ENCODE assay signal across 23 mouse cellular contexts in genomic region chr19:18879264-18879663, GRCm38 (mm10).
DNase-seq lines count a peak whose midpoint lies in the region; ATAC-seq lines count a peak whose summit lies in the region.
"Had no signal": no experiment of that assay in that cellular context is flagged by ENCODE, and none has a peak within 500 bp of the region (broad histone marks: within the 10 kb centered on the region; RNA-seq: fewer than 3 reads in every experiment).

No protein-coding gene starts in this region.

- 47% methylated on average over 4 of the region's 4 CpGs for WGBS in embryonic facial prominence, embryonic 13.5 days
- WGBS in embryonic facial prominence, embryonic 10.5 days, result 66% methylated on average over 4 of the region's 4 CpGs
- WGBS in midbrain, embryonic 15.5 days, result 77% methylated on average over 4 of the region's 4 CpGs

- no peaks in the 10 kb centered on the region for H3K27me3 ChIP-seq in embryonic facial prominence, embryonic 13.5 days
- H3K27me3 ChIP-seq in embryonic facial prominence, embryonic 10.5 days (replicated peaks; ENCODE audit: low read depth, poor library complexity, severe bottlenecking), result no peaks in the 10 kb centered on the region
- no peaks in the 10 kb centered on the region for H3K27me3 ChIP-seq in midbrain, embryonic 15.5 days (replicated peaks)
- H3K27me3 ChIP-seq: CH12.LX, Patski had no signal

- DNase-seq in embryonic facial prominence, embryonic 10.5 days (ENCODE audit: low spot score), result no peak
- peak; percentile 17 for DNase-seq in Muller cell, postnatal 12 days (ENCODE audit: inconsistent ontology term)
- peak; percentile 51 for DNase-seq in retina, embryonic 14.5 days (ENCODE audit: low spot score)
- peak; percentile 60 for DNase-seq in retina, postnatal 1 day
- DNase-seq in layer of hippocampus, postnatal 14 days (ENCODE audit: low spot score in 2 of 2), result no peak
- no peak for DNase-seq in spleen, postnatal 36 days (ENCODE audit: low spot score in 2 of 2)
- DNase-seq: adrenal gland, adult 2 months; adrenal gland, adult 8-10 months; adrenal gland, postnatal 10 days; adrenal gland, postnatal 14 days; adrenal gland, postnatal 25 days; adrenal gland, postnatal 36 days; B cell, adult 2 months; cerebellum, adult 11 months; cerebellum, adult 11-12 months; cerebellum, adult 18-20 months had no signal

- H3K9me3 ChIP-seq in embryonic facial prominence, embryonic 13.5 days, result no peaks in the 10 kb centered on the region
- no peaks in the 10 kb centered on the region for H3K9me3 ChIP-seq in embryonic facial prominence, embryonic 10.5 days
- no peaks in the 10 kb centered on the region for H3K9me3 ChIP-seq in midbrain, embryonic 15.5 days
- H3K9me3 ChIP-seq: G1E had no signal

- no peak overlapping the region for H3K4me3 ChIP-seq in embryonic facial prominence, embryonic 13.5 days
- no peak overlapping the region for H3K4me3 ChIP-seq in embryonic facial prominence, embryonic 10.5 days
- no peak overlapping the region for H3K4me3 ChIP-seq in midbrain, embryonic 15.5 days

- H3K9ac ChIP-seq in embryonic facial prominence, embryonic 13.5 days, result no peak overlapping the region
- no peak overlapping the region for H3K9ac ChIP-seq in midbrain, embryonic 15.5 days

- no peaks in the 10 kb centered on the region for H3K4me1 ChIP-seq in embryonic facial prominence, embryonic 13.5 days
- no peaks in the 10 kb centered on the region for H3K4me1 ChIP-seq in embryonic facial prominence, embryonic 10.5 days
- peaks cover 2% of the 10 kb centered on the region for H3K4me1 ChIP-seq in midbrain, embryonic 15.5 days

- ATAC-seq in embryonic facial prominence, embryonic 13.5 days (ENCODE audit: insufficient number of reproducible peaks, insufficient read depth, low FRiP score, low TSS enrichment, low read depth), result no peak
- no peak for ATAC-seq in midbrain, embryonic 15.5 days (replicated peaks)
- ATAC-seq: activated CD4-positive, CD25-positive, alpha-beta regulatory T cell, adult 4 months; CD4-positive, CD25-positive, alpha-beta regulatory T cell, adult 4 months; Patski had no signal

- H3K27ac ChIP-seq in embryonic facial prominence, embryonic 13.5 days, result 0 out of 2 replicates have a peak overlapping the region, but pooled peaks have one; percentile 9
- H3K27ac ChIP-seq in embryonic facial prominence, embryonic 10.5 days (replicated peaks), result no peak overlapping the region
- no peak overlapping the region for H3K27ac ChIP-seq in midbrain, embryonic 15.5 days

- no peaks in the 10 kb centered on the region for H3K36me3 ChIP-seq in embryonic facial prominence, embryonic 13.5 days
- H3K36me3 ChIP-seq in embryonic facial prominence, embryonic 10.5 days (replicated peaks), result no peaks in the 10 kb centered on the region
- H3K36me3 ChIP-seq in midbrain, embryonic 15.5 days (replicated peaks), result no peaks in the 10 kb centered on the region
- H3K36me3 ChIP-seq: G1E had no signal

- H3K4me2 ChIP-seq in embryonic facial prominence, embryonic 13.5 days, result no peak overlapping the region
- no peak overlapping the region for H3K4me2 ChIP-seq in midbrain, embryonic 15.5 days

Comparison
In these comparisons a context has a peak if more than half of its experiments do, and no peak if none do; other contexts are left out.
1. DNase-seq: peak in Muller cell, postnatal 12 days (single experiment), retina, embryonic 14.5 days (single experiment) and retina, postnatal 1 day (single experiment); none in embryonic facial prominence, embryonic 10.5 days (single experiment), layer of hippocampus, postnatal 14 days (0 of 2) and spleen, postnatal 36 days (0 of 2).